Mouse (Mus musculus): ENCODE data around the gene Slit3.

GRCm38 (mm10) chr11:35447951-35448350 lies 326.9 kb downstream of the Slit3 start:
- no peak for TF ChIP-seq POLR2A (IDR thresholded peaks at IDR 0.05; ENCODE audit: low read depth, low read length)
- TF ChIP-seq CTCF (IDR thresholded peaks at IDR 0.05; ENCODE audit: borderline replicate concordance, insufficient read depth, low read length), result no peak
